Mouse (Mus musculus): Measurements from ENCODE around the gene Atp8a1.

DNA sequence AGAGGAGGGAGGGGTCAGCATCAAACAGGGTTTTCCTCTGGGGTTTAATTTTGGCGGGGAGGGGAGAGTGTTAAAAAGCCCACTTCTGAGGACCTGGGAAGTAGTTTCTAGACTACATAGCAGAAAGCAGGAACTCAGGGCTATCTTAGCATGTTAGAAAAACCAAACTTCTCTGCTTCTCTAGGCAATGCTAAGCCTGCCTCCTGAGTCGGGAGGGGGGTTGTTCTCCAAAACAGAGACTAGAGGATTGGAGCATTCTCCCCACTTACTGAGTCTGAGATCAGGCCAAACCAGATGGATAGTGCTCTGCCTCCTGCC, 237.8 kb downstream of the Atp8a1 start:
- TF ChIP-seq CTCF (IDR thresholded peaks at IDR 0.05) (no peak), EP300 (IDR thresholded peaks at IDR 0.05) (no peak)

All from lung, postnatal 0 days (tissue).